Mouse (Mus musculus): Measurements from ENCODE around the gene Armcx4. TPM values are rescaled to one million over a fixed set of nuclear protein-coding genes. Genes with fewer than 3 reads are reported as not detected.
"Not testable (repeated sequence)": the region's sequence is repeated elsewhere in the genome, so short reads cannot be mapped to it uniquely, and the experiment has no call there.

Armcx4 gene
- polyA plus RNA-seq, 1 experiment from 2014 or later: 5.3 TPM

GRCm38 (mm10) chrX:134684936-134685335 lies 1.4 kb upstream of the Armcx4 start:
- Histone ChIP-seq H3K4me3 (ENCODE audit: low read length) (peak overlapping the region; percentile 8; the same call in 1 of the 2 replicates), H3K4me2 (replicated peaks; ENCODE audit: low read depth, low read length) (peak overlapping the region; percentile 17; the same call in 1 of the 2 replicates), H3K36me3 (ENCODE audit: control insufficient read depth, insufficient read depth, low read length) (peaks cover 10% of the 10 kb centered on the region), H3K9ac (ENCODE audit: low read depth, low read length) (0 out of 2 replicates have a peak overlapping the region, but pooled peaks have one; percentile 4), H3K27ac (ENCODE audit: low read depth, low read length) (no peak overlapping the region), H3K4me1 (ENCODE audit: control insufficient read depth, insufficient read depth, low read length) (peaks cover 3% of the 10 kb centered on the region; the same call in 1 of the 2 replicates), H3K27me3 (ENCODE audit: control insufficient read depth, insufficient read depth, low read length) (no peaks in the 10 kb centered on the region), H3K9me3 (ENCODE audit: control insufficient read depth, low read length) (no peaks in the 10 kb centered on the region)
- peak; percentile 51; the same call in 1 of the 2 replicates for ATAC-seq (ENCODE audit: low FRiP score, low TSS enrichment)
- WGBS: 40% methylated on average over 5 of the region's 5 CpGs

- peak overlapping the region; percentile 53 for H3K4me3 ChIP-seq (ENCODE audit: low read length)
- H3K36me3 ChIP-seq (ENCODE audit: control insufficient read depth, insufficient read depth, low read length): peaks cover 23% of the 10 kb centered on the region
- H3K9ac ChIP-seq (ENCODE audit: low read depth, low read length): peak overlapping the region; percentile 71
- no peaks in the 10 kb centered on the region for H3K9me3 ChIP-seq (ENCODE audit: control insufficient read depth, low read length)
- no peaks in the 10 kb centered on the region for H3K27me3 ChIP-seq (ENCODE audit: control insufficient read depth, insufficient read depth, low read length)
- peak overlapping the region; percentile 40 for H3K4me2 ChIP-seq (replicated peaks; ENCODE audit: low read depth, low read length)
- 22% methylated on average over 16 of the region's 16 CpGs for whole genome bisulfite sequencing
- peak overlapping the region; percentile 83 for H3K27ac ChIP-seq (ENCODE audit: low read depth, low read length)
- H3K4me1 ChIP-seq (ENCODE audit: control insufficient read depth, insufficient read depth, low read length): peaks cover 3% of the 10 kb centered on the region; the same call in 1 of the 2 replicates
- peak; percentile 63; the same call in 1 of the 2 replicates for ATAC-seq (ENCODE audit: low FRiP score, low TSS enrichment)
Measured at GRCm38 (mm10) chrX:134686739-134687171, 436 bp downstream of the Armcx4 start.

GRCm38 (mm10) chrX:134689676-134690075 lies 3.4 kb downstream of the Armcx4 start:
- no peak overlapping the region for H3K27ac ChIP-seq (ENCODE audit: low read depth, low read length)
- H3K4me3 ChIP-seq (ENCODE audit: low read length): no peak overlapping the region
- 80% methylated on average over 2 of the region's 2 CpGs for WGBS
- no peak overlapping the region for H3K9ac ChIP-seq (ENCODE audit: low read depth, low read length)
- H3K9me3 ChIP-seq (ENCODE audit: control insufficient read depth, low read length): no peaks in the 10 kb centered on the region
- no peaks in the 10 kb centered on the region for H3K27me3 ChIP-seq (ENCODE audit: control insufficient read depth, insufficient read depth, low read length)
- ATAC-seq (ENCODE audit: low FRiP score, low TSS enrichment): no peak
- H3K36me3 ChIP-seq (ENCODE audit: control insufficient read depth, insufficient read depth, low read length): peaks cover 33% of the 10 kb centered on the region
- no peak overlapping the region for H3K4me2 ChIP-seq (replicated peaks; ENCODE audit: low read depth, low read length)
- peaks cover 3% of the 10 kb centered on the region; the same call in 1 of the 2 replicates for H3K4me1 ChIP-seq (ENCODE audit: control insufficient read depth, insufficient read depth, low read length)

GRCm38 (mm10) chrX:134690871-134691539 lies 4.7 kb downstream of the Armcx4 start:
- Histone ChIP-seq H3K36me3 (ENCODE audit: control insufficient read depth, insufficient read depth, low read length) (peaks cover 33% of the 10 kb centered on the region), H3K27me3 (ENCODE audit: control insufficient read depth, insufficient read depth, low read length) (no peaks in the 10 kb centered on the region), H3K9me3 (ENCODE audit: control insufficient read depth, low read length) (no peaks in the 10 kb centered on the region), H3K4me3 (ENCODE audit: low read length) (no peak overlapping the region), H3K4me1 (ENCODE audit: control insufficient read depth, insufficient read depth, low read length) (peaks cover 3% of the 10 kb centered on the region; the same call in 1 of the 2 replicates), H3K9ac (ENCODE audit: low read depth, low read length) (no peak overlapping the region), H3K27ac (ENCODE audit: low read depth, low read length) (no peak overlapping the region), H3K4me2 (replicated peaks; ENCODE audit: low read depth, low read length) (no peak overlapping the region)
- WGBS: 92% methylated on average over 10 of the region's 10 CpGs
- ATAC-seq (ENCODE audit: low FRiP score, low TSS enrichment): no peak

GRCm38 (mm10) chrX:134691540-134691935 lies 5.2 kb downstream of the Armcx4 start:
- H3K27me3 ChIP-seq (ENCODE audit: control insufficient read depth, insufficient read depth, low read length): no peaks in the 10 kb centered on the region
- H3K27ac ChIP-seq (ENCODE audit: low read depth, low read length): no peak overlapping the region
- peaks cover 3% of the 10 kb centered on the region; the same call in 1 of the 2 replicates for H3K4me1 ChIP-seq (ENCODE audit: control insufficient read depth, insufficient read depth, low read length)
- no peak overlapping the region for H3K9ac ChIP-seq (ENCODE audit: low read depth, low read length)
- no peak overlapping the region for H3K4me2 ChIP-seq (replicated peaks; ENCODE audit: low read depth, low read length)
- H3K36me3 ChIP-seq (ENCODE audit: control insufficient read depth, insufficient read depth, low read length): peaks cover 33% of the 10 kb centered on the region
- 86% methylated on average over 2 of the region's 2 CpGs for WGBS
- no peak for ATAC-seq (ENCODE audit: low FRiP score, low TSS enrichment)
- no peak overlapping the region for H3K4me3 ChIP-seq (ENCODE audit: low read length)
- H3K9me3 ChIP-seq (ENCODE audit: control insufficient read depth, low read length): no peaks in the 10 kb centered on the region

- Histone ChIP-seq H3K4me2 (replicated peaks; ENCODE audit: low read depth, low read length) (no peak overlapping the region; the same call in 1 of the 2 replicates), H3K9me3 (ENCODE audit: control insufficient read depth, low read length) (no peaks in the 10 kb centered on the region), H3K4me1 (ENCODE audit: control insufficient read depth, insufficient read depth, low read length) (no peaks in the 10 kb centered on the region), H3K27ac (ENCODE audit: low read depth, low read length) (no peak overlapping the region), H3K27me3 (ENCODE audit: control insufficient read depth, insufficient read depth, low read length) (no peaks in the 10 kb centered on the region; the same call in 1 of the 2 replicates), H3K9ac (ENCODE audit: low read depth, low read length) (no peak overlapping the region), H3K36me3 (ENCODE audit: control insufficient read depth, insufficient read depth, low read length) (peaks cover 8% of the 10 kb centered on the region; the same call in 1 of the 2 replicates), H3K4me3 (ENCODE audit: low read length) (no peak overlapping the region)
- WGBS: 66% methylated on average over 3 of the region's 3 CpGs
- no peak for ATAC-seq (ENCODE audit: low FRiP score, low TSS enrichment)
Measured at GRCm38 (mm10) chrX:134716863-134717262, 30.5 kb downstream of the Armcx4 start.

GRCm38 (mm10) chrX:134717752-134718308 lies 31.5 kb downstream of the Armcx4 start, which contains the start of gene Armcx1:
TSS of gene Armcx1 (plus strand) at chrX:134717963.
- no peaks in the 10 kb centered on the region for H3K9me3 ChIP-seq (ENCODE audit: control insufficient read depth, low read length)
- peak within 1 kb of the TSS; percentile 51 for H3K4me3 ChIP-seq (ENCODE audit: low read length)
- ATAC-seq (ENCODE audit: low FRiP score, low TSS enrichment): peak; percentile 93
- H3K4me2 ChIP-seq (replicated peaks; ENCODE audit: low read depth, low read length): peak within 1 kb of the TSS; percentile 44
- WGBS: 34% methylated on average over 16 of the region's 16 CpGs
- H3K36me3 ChIP-seq (ENCODE audit: control insufficient read depth, insufficient read depth, low read length): peaks cover 8% of the 10 kb centered on the region; the same call in 1 of the 2 replicates
- H3K27me3 ChIP-seq (ENCODE audit: control insufficient read depth, insufficient read depth, low read length): no peaks in the 10 kb centered on the region; the same call in 1 of the 2 replicates
- H3K27ac ChIP-seq (ENCODE audit: low read depth, low read length): peak within 1 kb of the TSS; percentile 87
- H3K4me1 ChIP-seq (ENCODE audit: control insufficient read depth, insufficient read depth, low read length): no peaks in the 10 kb centered on the region
- H3K9ac ChIP-seq (ENCODE audit: low read depth, low read length): peak within 1 kb of the TSS; percentile 63; the same call in 1 of the 2 replicates

- Histone ChIP-seq H3K4me1 (ENCODE audit: control insufficient read depth, insufficient read depth, low read length) (no peaks in the 10 kb centered on the region), H3K27ac (ENCODE audit: low read depth, low read length) (peak overlapping the region; percentile 87), H3K27me3 (ENCODE audit: control insufficient read depth, insufficient read depth, low read length) (no peaks in the 10 kb centered on the region; the same call in 1 of the 2 replicates), H3K9ac (ENCODE audit: low read depth, low read length) (peak overlapping the region; percentile 63; the same call in 1 of the 2 replicates), H3K4me2 (replicated peaks; ENCODE audit: low read depth, low read length) (peak overlapping the region; percentile 44), H3K36me3 (ENCODE audit: control insufficient read depth, insufficient read depth, low read length) (peaks cover 8% of the 10 kb centered on the region; the same call in 1 of the 2 replicates), H3K9me3 (ENCODE audit: control insufficient read depth, low read length) (no peaks in the 10 kb centered on the region), H3K4me3 (ENCODE audit: low read length) (peak overlapping the region; percentile 51)
- peak; percentile 90 for ATAC-seq (ENCODE audit: low FRiP score, low TSS enrichment)
- whole genome bisulfite sequencing: 35% methylated on average over 14 of the region's 14 CpGs
Measured at GRCm38 (mm10) chrX:134718524-134718923, 32.2 kb downstream of the Armcx4 start.

- not testable (repeated sequence) for H3K9me3 ChIP-seq (ENCODE audit: control insufficient read depth, low read length); H3K4me2 ChIP-seq (replicated peaks; ENCODE audit: low read depth, low read length); H3K36me3 ChIP-seq (ENCODE audit: control insufficient read depth, insufficient read depth, low read length); H3K27me3 ChIP-seq (ENCODE audit: control insufficient read depth, insufficient read depth, low read length); H3K4me1 ChIP-seq (ENCODE audit: control insufficient read depth, insufficient read depth, low read length); H3K27ac ChIP-seq (ENCODE audit: low read depth, low read length); H3K9ac ChIP-seq (ENCODE audit: low read depth, low read length); H3K4me3 ChIP-seq (ENCODE audit: low read length)
- WGBS: 38% methylated on average over 2 of the region's 2 CpGs
- ATAC-seq (ENCODE audit: low FRiP score, low TSS enrichment): peak; percentile 93
Measured at GRCm38 (mm10) chrX:134723762-134724161, 37.4 kb downstream of the Armcx4 start.

All from kidney, embryonic 14.5 days (tissue).